Mouse (Mus musculus) mature B cell (primary cell): ENCODE measurements around the gene Rbm42.

Source experiments
- in situ Hi-C: fragments of 300-500 bp; cut with MboI; formaldehyde crosslinking; loops from 2 replicates; pipeline ENCODE4 v1.14.3; 2019

Rbm42 gene

GRCm38 (mm10) chr7:30649591-30650540 lies at the start of gene Rbm42:
Gene Rbm42 (minus strand): TSS chr7:30650317.
- in situ Hi-C loops, result no loop called here

GRCm38 (mm10) chr7:30698589-30698988 lies 48.5 kb upstream of the Rbm42 start, which contains the start of gene 2200002J24Rik:
Gene 2200002J24Rik (plus strand): TSS chr7:30698926.
- in situ Hi-C loops, result no loop called here

GRCm38 (mm10) chr7:30698101-30698500 lies 48.0 kb upstream of the Rbm42 start:
- in situ Hi-C loops, result no loop called here

- in situ Hi-C loops, result no loop called here
Observed at GRCm38 (mm10) chr7:30688325-30688724, 38.2 kb upstream of the Rbm42 start.

GRCm38 (mm10) chr7:30683425-30683824 lies 33.3 kb upstream of the Rbm42 start:
- in situ Hi-C loops, result no loop called here

GRCm38 (mm10) chr7:30681897-30682296 lies 31.8 kb upstream of the Rbm42 start:
- in situ Hi-C loops, result no loop called here

- in situ Hi-C loops, result no loop called here
Observed at GRCm38 (mm10) chr7:30678263-30678975, 28.3 kb upstream of the Rbm42 start.

GRCm38 (mm10) chr7:30671480-30671879 lies 21.4 kb upstream of the Rbm42 start, which contains the start of gene Pmis2:
Gene Pmis2 (minus strand): TSS chr7:30671605.
- in situ Hi-C loops, result no loop called here

GRCm38 (mm10) chr7:30669229-30669628 lies 19.1 kb upstream of the Rbm42 start:
- in situ Hi-C loops, result no loop called here

- in situ Hi-C loops, result no loop called here
Observed at GRCm38 (mm10) chr7:30665321-30665720, 15.2 kb upstream of the Rbm42 start.

- in situ Hi-C loops, result no loop called here
Observed at GRCm38 (mm10) chr7:30664529-30665200, 14.5 kb upstream of the Rbm42 start, which contains the start of gene Haus5. Gene Haus5 (minus strand): TSS chr7:30664994.

- in situ Hi-C loops, result no loop called here
Observed at GRCm38 (mm10) chr7:30639083-30639482, 11.0 kb downstream of the Rbm42 start.

GRCm38 (mm10) chr7:30636395-30636794 lies 13.7 kb downstream of the Rbm42 start:
- in situ Hi-C loops, result no loop called here

- in situ Hi-C loops, result no loop called here
Observed at GRCm38 (mm10) chr7:30635752-30636151, 14.4 kb downstream of the Rbm42 start, which contains the start of gene Etv2. Gene Etv2 (minus strand): TSS chr7:30635852.

GRCm38 (mm10) chr7:30634621-30635020 lies 15.5 kb downstream of the Rbm42 start:
- in situ Hi-C loops, result no loop called here

- in situ Hi-C loops, result no loop called here
Observed at GRCm38 (mm10) chr7:30633762-30634412, 16.2 kb downstream of the Rbm42 start.

- in situ Hi-C loops, result no loop called here
Observed at GRCm38 (mm10) chr7:30629013-30629412, 21.1 kb downstream of the Rbm42 start.

- in situ Hi-C loops, result no loop called here
Observed at GRCm38 (mm10) chr7:30626647-30627046, 23.5 kb downstream of the Rbm42 start.

- in situ Hi-C loops, result no loop called here
Observed at GRCm38 (mm10) chr7:30625530-30626384, 24.4 kb downstream of the Rbm42 start, which contains the start of gene Cox6b1. Gene Cox6b1 (minus strand): TSS chr7:30626151.

- in situ Hi-C loops, result no loop called here
Observed at GRCm38 (mm10) chr7:30619202-30619601, 30.9 kb downstream of the Rbm42 start.
